Mouse (Mus musculus): ENCODE data around the gene Ajap1. TPM values are rescaled to one million over a fixed set of nuclear protein-coding genes. Genes with fewer than 3 reads are reported as not detected.

Ajap1 gene
- polyA plus RNA-seq, 1 experiment from 2014 or later: 0.17 TPM

- no peak overlapping the region for H3K9ac ChIP-seq (ENCODE audit: low read depth, low read length)
- H3K27ac ChIP-seq (ENCODE audit: low read depth, low read length): no peak overlapping the region
- ATAC-seq (replicated peaks; ENCODE audit: insufficient number of reproducible peaks, low FRiP score, low TSS enrichment): no peak
- H3K9me3 ChIP-seq (replicated peaks; ENCODE audit: control insufficient read depth, low read length): no peaks in the 10 kb centered on the region
- WGBS (ENCODE audit: insufficient replicate concordance): 63% methylated on average over 9 of the region's 9 CpGs
- no peaks in the 10 kb centered on the region for H3K36me3 ChIP-seq (ENCODE audit: control insufficient read depth, insufficient read depth, low read length)
- H3K4me1 ChIP-seq (ENCODE audit: control insufficient read depth, insufficient read depth, low read length): peaks cover 12% of the 10 kb centered on the region
- peaks cover 11% of the 10 kb centered on the region for H3K27me3 ChIP-seq (ENCODE audit: control insufficient read depth, insufficient read depth, low read length)
- H3K4me3 ChIP-seq (ENCODE audit: low read depth, low read length): no peak overlapping the region
- H3K4me2 ChIP-seq: no peak overlapping the region
Observed at GRCm38 (mm10) chr4:153416111-153416510, 66.5 kb downstream of the Ajap1 start.

GRCm38 (mm10) chr4:153398421-153398820, 84.2 kb downstream of the Ajap1 start:
- ATAC-seq (replicated peaks; ENCODE audit: insufficient number of reproducible peaks, low FRiP score, low TSS enrichment): no peak
- Histone ChIP-seq H3K9me3 (replicated peaks; ENCODE audit: control insufficient read depth, low read length) (no peaks in the 10 kb centered on the region), H3K27me3 (ENCODE audit: control insufficient read depth, insufficient read depth, low read length) (no peaks in the 10 kb centered on the region), H3K4me2 (no peak overlapping the region), H3K27ac (ENCODE audit: low read depth, low read length) (no peak overlapping the region), H3K4me1 (ENCODE audit: control insufficient read depth, insufficient read depth, low read length) (no peaks in the 10 kb centered on the region), H3K4me3 (ENCODE audit: low read depth, low read length) (no peak overlapping the region), H3K36me3 (ENCODE audit: control insufficient read depth, insufficient read depth, low read length) (no peaks in the 10 kb centered on the region), H3K9ac (ENCODE audit: low read depth, low read length) (no peak overlapping the region)
- 64% methylated on average over 8 of the region's 8 CpGs for whole genome bisulfite sequencing (ENCODE audit: insufficient replicate concordance)

DNA sequence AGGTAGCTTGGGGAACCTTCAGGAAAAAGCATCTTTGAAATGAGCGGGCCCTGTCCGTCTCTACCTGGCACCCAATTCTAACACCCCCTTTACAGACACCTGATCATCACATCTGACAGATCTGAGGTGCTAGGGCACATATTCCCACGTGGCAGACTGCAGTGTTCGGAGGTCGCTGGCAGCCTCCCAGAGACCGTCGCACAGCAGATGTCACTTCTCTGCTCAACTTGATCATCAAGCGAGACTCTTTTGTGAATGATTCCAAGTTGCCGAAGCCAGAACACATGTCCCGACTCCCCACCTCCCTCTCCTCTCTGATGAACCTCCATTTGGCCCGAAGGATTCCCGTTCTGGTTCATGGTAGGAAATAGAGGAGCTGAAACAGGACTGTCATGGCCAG, 95.1 kb downstream of the Ajap1 start:
- no peak overlapping the region for H3K4me3 ChIP-seq (ENCODE audit: low read depth, low read length)
- H3K9me3 ChIP-seq (replicated peaks; ENCODE audit: control insufficient read depth, low read length): no peaks in the 10 kb centered on the region; the same call in 1 of the 2 replicates
- H3K27me3 ChIP-seq (ENCODE audit: control insufficient read depth, insufficient read depth, low read length): no peaks in the 10 kb centered on the region
- H3K9ac ChIP-seq (ENCODE audit: low read depth, low read length): no peak overlapping the region
- 85% methylated on average over 12 of the region's 12 CpGs for WGBS (ENCODE audit: insufficient replicate concordance)
- H3K36me3 ChIP-seq (ENCODE audit: control insufficient read depth, insufficient read depth, low read length): no peaks in the 10 kb centered on the region
- no peak overlapping the region for H3K27ac ChIP-seq (ENCODE audit: low read depth, low read length)
- no peaks in the 10 kb centered on the region for H3K4me1 ChIP-seq (ENCODE audit: control insufficient read depth, insufficient read depth, low read length)
- no peak for ATAC-seq (replicated peaks; ENCODE audit: insufficient number of reproducible peaks, low FRiP score, low TSS enrichment)
- no peak overlapping the region for H3K4me2 ChIP-seq

DNA sequence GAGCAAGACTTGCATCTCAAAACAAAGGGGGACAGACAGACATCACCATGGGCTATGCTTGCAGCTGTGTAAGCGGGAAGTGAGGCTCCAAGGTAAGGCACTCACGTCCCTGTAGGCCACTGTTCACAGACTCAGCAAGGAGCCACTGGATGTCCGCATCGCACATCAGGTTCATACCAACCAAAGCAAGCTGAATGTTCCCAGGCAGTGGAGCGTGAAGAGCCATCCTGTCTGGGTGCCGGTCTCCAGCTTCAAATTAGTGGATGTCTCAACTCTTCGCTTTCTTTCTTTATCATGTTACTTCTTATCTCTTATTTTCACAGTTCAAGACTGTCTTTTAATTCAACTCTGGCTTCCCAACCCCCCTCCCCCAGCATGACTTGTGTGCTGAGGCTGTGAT, 101.2 kb downstream of the Ajap1 start:
- Histone ChIP-seq H3K9ac (ENCODE audit: low read depth, low read length) (no peak overlapping the region), H3K27me3 (ENCODE audit: control insufficient read depth, insufficient read depth, low read length) (no peaks in the 10 kb centered on the region), H3K4me3 (ENCODE audit: low read depth, low read length) (no peak overlapping the region), H3K4me1 (ENCODE audit: control insufficient read depth, insufficient read depth, low read length) (no peaks in the 10 kb centered on the region), H3K36me3 (ENCODE audit: control insufficient read depth, insufficient read depth, low read length) (no peaks in the 10 kb centered on the region), H3K4me2 (no peak overlapping the region), H3K27ac (ENCODE audit: low read depth, low read length) (no peak overlapping the region), H3K9me3 (replicated peaks; ENCODE audit: control insufficient read depth, low read length) (no peaks in the 10 kb centered on the region; the same call in 1 of the 2 replicates)
- no peak for ATAC-seq (replicated peaks; ENCODE audit: insufficient number of reproducible peaks, low FRiP score, low TSS enrichment)
- WGBS (ENCODE audit: insufficient replicate concordance): 35% methylated on average over 7 of the region's 7 CpGs

- H3K4me1 ChIP-seq (ENCODE audit: control insufficient read depth, insufficient read depth, low read length): no peaks in the 10 kb centered on the region
- H3K4me3 ChIP-seq (ENCODE audit: low read depth, low read length): no peak overlapping the region
- H3K27ac ChIP-seq (ENCODE audit: low read depth, low read length): no peak overlapping the region
- H3K27me3 ChIP-seq (ENCODE audit: control insufficient read depth, insufficient read depth, low read length): no peaks in the 10 kb centered on the region
- H3K9me3 ChIP-seq (replicated peaks; ENCODE audit: control insufficient read depth, low read length): no peaks in the 10 kb centered on the region; the same call in 1 of the 2 replicates
- H3K9ac ChIP-seq (ENCODE audit: low read depth, low read length): no peak overlapping the region
- WGBS (ENCODE audit: insufficient replicate concordance): 78% methylated on average over 10 of the region's 10 CpGs
- no peaks in the 10 kb centered on the region for H3K36me3 ChIP-seq (ENCODE audit: control insufficient read depth, insufficient read depth, low read length)
- ATAC-seq (replicated peaks; ENCODE audit: insufficient number of reproducible peaks, low FRiP score, low TSS enrichment): no peak
- H3K4me2 ChIP-seq: no peak overlapping the region
Observed at GRCm38 (mm10) chr4:153380885-153381284, 101.7 kb downstream of the Ajap1 start.

DNA sequence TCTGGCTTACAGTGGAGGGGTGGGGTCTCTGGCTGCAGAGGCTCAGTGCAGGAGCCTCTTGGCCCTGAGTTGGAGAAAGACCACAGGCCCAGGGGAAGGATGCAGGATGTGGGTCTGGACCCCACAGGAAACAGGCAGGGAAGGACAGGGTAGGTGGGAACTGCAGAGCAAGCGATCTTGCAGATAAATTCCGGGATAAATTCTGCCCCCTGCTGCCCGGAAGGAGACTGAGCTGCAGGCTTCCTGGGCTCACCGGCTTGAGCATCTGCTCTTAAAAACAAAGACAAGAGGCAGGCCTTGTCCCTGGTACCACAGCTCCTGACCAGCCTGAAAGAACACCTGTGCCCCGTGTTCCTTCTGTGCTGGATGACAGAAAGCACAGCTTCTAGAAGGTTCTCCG, 104.6 kb downstream of the Ajap1 start:
- H3K9me3 ChIP-seq (replicated peaks; ENCODE audit: control insufficient read depth, low read length): no peaks in the 10 kb centered on the region; the same call in 1 of the 2 replicates
- no peaks in the 10 kb centered on the region for H3K36me3 ChIP-seq (ENCODE audit: control insufficient read depth, insufficient read depth, low read length)
- H3K4me2 ChIP-seq: no peak overlapping the region
- no peak overlapping the region for H3K4me3 ChIP-seq (ENCODE audit: low read depth, low read length)
- H3K27ac ChIP-seq (ENCODE audit: low read depth, low read length): no peak overlapping the region
- H3K9ac ChIP-seq (ENCODE audit: low read depth, low read length): no peak overlapping the region
- WGBS (ENCODE audit: insufficient replicate concordance): 18% methylated on average over 6 of the region's 6 CpGs
- H3K4me1 ChIP-seq (ENCODE audit: control insufficient read depth, insufficient read depth, low read length): no peaks in the 10 kb centered on the region
- ATAC-seq (replicated peaks; ENCODE audit: insufficient number of reproducible peaks, low FRiP score, low TSS enrichment): 0 out of 2 replicates have a peak, but pooled peaks have one; percentile 7
- H3K27me3 ChIP-seq (ENCODE audit: control insufficient read depth, insufficient read depth, low read length): no peaks in the 10 kb centered on the region

- H3K4me1 ChIP-seq (ENCODE audit: control insufficient read depth, insufficient read depth, low read length): no peaks in the 10 kb centered on the region
- no peak for ATAC-seq (replicated peaks; ENCODE audit: insufficient number of reproducible peaks, low FRiP score, low TSS enrichment)
- H3K4me2 ChIP-seq: no peak overlapping the region
- H3K27me3 ChIP-seq (ENCODE audit: control insufficient read depth, insufficient read depth, low read length): no peaks in the 10 kb centered on the region
- no peak overlapping the region for H3K4me3 ChIP-seq (ENCODE audit: low read depth, low read length)
- no peak overlapping the region for H3K27ac ChIP-seq (ENCODE audit: low read depth, low read length)
- no peak overlapping the region for H3K9ac ChIP-seq (ENCODE audit: low read depth, low read length)
- H3K36me3 ChIP-seq (ENCODE audit: control insufficient read depth, insufficient read depth, low read length): no peaks in the 10 kb centered on the region
- WGBS (ENCODE audit: insufficient replicate concordance): 71% methylated on average over 6 of the region's 6 CpGs
- H3K9me3 ChIP-seq (replicated peaks; ENCODE audit: control insufficient read depth, low read length): no peaks in the 10 kb centered on the region
Observed at GRCm38 (mm10) chr4:153374233-153374632, 108.4 kb downstream of the Ajap1 start.

GRCm38 (mm10) chr4:153373125-153373524, 109.5 kb downstream of the Ajap1 start:
- Histone ChIP-seq H3K27ac (ENCODE audit: low read depth, low read length) (no peak overlapping the region), H3K4me3 (ENCODE audit: low read depth, low read length) (no peak overlapping the region), H3K9me3 (replicated peaks; ENCODE audit: control insufficient read depth, low read length) (no peaks in the 10 kb centered on the region), H3K36me3 (ENCODE audit: control insufficient read depth, insufficient read depth, low read length) (no peaks in the 10 kb centered on the region), H3K4me2 (no peak overlapping the region), H3K27me3 (ENCODE audit: control insufficient read depth, insufficient read depth, low read length) (no peaks in the 10 kb centered on the region), H3K9ac (ENCODE audit: low read depth, low read length) (no peak overlapping the region), H3K4me1 (ENCODE audit: control insufficient read depth, insufficient read depth, low read length) (no peaks in the 10 kb centered on the region)
- no peak for ATAC-seq (replicated peaks; ENCODE audit: insufficient number of reproducible peaks, low FRiP score, low TSS enrichment)
- 85% methylated on average over 14 of the region's 14 CpGs for WGBS (ENCODE audit: insufficient replicate concordance)

DNA sequence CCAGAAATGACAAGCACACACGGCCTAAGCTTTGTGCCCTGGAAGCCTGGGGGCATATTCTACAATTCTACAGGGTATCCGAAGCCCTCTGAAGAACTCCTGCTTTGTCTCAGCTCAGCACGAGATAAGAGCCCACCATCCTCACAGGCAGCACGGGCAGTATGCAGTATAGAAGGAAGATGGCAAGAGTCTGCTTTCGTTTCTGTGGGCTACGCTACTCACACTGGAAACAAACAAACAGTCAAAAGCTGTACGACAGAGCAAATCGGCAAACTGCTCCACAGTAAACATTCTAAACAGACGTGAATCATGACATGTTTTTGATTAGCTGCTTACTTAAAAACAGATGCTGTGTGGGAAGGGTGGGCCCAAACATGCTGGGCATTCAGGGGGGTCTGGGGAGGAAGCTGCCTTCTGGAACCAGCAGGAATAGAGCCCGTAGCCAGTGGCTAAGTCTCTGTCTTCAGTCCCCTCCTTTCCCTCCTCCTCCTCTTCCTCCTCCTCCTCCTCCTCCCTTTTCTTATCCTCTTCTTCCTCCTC, 113.9 kb downstream of the Ajap1 start:
- 50% methylated on average over 10 of the region's 10 CpGs for WGBS (ENCODE audit: insufficient replicate concordance)
- Histone ChIP-seq H3K4me3 (ENCODE audit: low read depth, low read length) (no peak overlapping the region), H3K27ac (ENCODE audit: low read depth, low read length) (no peak overlapping the region), H3K9me3 (replicated peaks; ENCODE audit: control insufficient read depth, low read length) (no peaks in the 10 kb centered on the region), H3K4me1 (ENCODE audit: control insufficient read depth, insufficient read depth, low read length) (no peaks in the 10 kb centered on the region), H3K9ac (ENCODE audit: low read depth, low read length) (no peak overlapping the region), H3K36me3 (ENCODE audit: control insufficient read depth, insufficient read depth, low read length) (no peaks in the 10 kb centered on the region), H3K4me2 (no peak overlapping the region), H3K27me3 (ENCODE audit: control insufficient read depth, insufficient read depth, low read length) (no peaks in the 10 kb centered on the region)
- ATAC-seq (replicated peaks; ENCODE audit: insufficient number of reproducible peaks, low FRiP score, low TSS enrichment): no peak

Measured in heart, embryonic 11.5 days (tissue).